Mouse (Mus musculus): ENCODE measurements around the gene Ltbp1.

The Ltbp1 gene

DNA sequence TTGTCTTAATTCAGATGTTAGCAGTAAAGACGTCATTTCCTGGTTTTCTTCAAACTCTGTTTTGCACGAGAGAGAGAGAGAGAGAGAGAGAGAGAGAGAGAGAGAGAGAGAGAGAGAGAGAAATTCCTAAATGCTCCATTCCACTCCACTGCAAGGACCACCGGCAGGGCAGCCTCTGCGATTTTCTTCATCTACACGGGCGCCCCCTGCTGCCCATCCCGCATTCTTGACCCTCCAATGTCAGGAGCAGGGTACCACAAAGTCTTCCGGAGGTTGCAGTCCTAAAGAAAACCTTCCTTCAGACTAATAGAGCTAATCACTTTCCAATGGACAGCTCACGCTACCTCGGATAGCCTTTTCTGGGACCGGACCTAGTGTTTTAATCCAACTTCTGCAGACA lies 548 bp upstream of the Ltbp1 start:
- DNase-seq (ENCODE audit: low read depth, low spot score) = peak; percentile 90

DNA sequence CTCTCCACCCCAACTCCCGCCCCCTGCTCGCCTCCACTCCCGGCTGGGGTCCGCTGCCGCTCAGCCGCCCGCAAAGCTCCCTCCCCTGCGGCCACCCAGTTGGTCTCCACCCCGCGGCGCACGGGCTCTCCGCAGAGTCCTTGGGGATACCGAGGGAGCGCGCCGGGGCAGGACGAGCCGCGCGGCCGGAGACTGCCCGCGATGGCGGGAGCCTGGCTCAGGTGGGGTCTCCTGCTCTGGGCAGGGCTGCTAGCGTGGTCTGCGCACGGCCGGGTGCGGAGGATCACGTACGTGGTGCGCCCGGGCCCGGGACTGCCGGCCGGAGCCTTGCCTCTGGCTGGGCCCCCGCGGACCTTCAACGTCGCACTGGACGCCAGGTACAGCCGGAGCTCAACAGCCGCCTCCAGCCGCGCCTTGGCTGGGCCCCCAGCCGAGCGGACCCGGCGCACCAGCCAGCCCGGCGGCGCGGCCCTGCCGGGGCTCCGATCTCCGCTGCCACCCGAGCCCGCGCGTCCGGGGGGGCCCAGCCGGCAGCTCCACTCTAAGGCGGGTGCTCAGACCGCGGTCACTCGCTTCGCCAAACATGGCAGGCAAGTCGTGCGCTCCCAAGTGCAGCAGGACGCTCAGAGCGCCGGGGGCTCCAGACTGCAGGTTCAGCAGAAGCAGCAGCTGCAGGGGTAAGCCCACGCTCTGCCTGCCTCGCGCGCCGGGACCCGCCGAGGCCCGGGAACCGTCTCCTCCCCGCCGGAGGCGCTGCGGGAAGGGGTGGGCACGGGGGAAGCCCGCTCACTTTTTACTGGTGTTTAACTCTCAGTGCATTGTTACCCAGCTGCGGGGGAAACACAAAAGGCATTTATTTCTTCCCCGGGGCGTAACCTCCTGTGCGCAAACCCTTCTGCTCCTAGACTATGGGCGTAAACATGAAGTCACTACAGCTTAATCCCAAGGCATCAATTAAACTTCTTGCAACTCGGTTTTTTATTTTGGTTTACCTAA lies 615 bp downstream of the Ltbp1 start:
- peak; percentile 62 for DNase-seq (ENCODE audit: low read depth, low spot score)

DNA sequence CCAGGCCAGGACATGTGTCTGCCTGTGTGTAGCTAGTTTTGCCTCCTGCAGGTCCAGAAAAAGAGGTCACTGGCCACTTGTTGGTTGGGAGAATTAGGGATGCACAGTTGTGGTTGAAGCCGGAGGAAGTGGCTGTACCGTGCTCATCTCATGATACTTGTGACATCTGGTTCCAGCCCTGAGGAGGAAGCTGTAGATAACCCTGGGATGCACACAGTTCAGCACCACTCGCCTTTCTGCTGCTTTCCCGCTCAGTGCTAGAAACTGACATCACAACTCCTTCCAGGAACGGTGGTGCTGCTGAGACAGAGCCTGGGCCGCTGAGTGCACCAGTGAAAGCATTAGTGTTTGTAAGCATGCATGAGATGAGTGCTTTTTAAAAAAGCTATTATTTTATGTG lies 5.6 kb downstream of the Ltbp1 start:
- no peak for DNase-seq (ENCODE audit: low read depth, low spot score)

DNA sequence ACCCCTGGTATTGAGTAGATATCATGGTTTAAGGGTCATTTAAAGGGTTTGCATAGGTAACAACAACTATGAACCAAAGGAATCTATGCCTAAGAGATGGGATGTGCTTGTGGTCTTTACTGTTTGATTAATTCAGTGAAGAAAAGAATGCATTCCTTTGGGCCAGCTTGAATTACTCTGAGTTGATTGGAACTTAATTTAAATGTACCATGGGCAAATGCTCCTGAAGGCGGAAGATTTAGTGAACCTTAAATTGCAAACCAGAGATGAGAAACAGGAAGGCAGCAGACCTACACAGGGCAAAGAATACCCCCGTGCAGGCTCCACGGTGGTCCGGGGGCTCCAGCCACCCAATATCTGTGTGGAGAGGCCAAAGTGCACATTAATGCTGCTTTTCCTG lies 7.8 kb downstream of the Ltbp1 start:
- no peak for DNase-seq (ENCODE audit: low read depth, low spot score)

DNA sequence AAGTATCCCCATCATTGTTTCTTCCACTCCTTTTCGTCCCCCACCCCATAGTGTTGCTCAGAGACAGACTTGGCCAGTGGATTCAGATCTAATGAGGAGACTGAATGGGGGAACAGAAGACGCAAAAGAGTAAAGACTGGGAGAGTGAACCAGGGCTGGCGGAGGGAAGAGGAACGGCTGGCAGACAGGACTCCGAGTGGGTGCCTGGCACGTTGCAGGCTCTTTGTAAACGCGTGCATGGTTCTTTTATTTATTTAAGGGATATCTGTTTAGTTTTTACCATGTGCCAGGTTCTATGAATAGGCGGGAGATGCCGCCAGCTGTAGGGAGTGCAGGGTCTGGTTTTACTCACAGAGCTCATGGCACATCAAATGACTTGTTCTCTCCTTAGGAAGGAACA lies 8.5 kb downstream of the Ltbp1 start:
- no peak for DNase-seq (ENCODE audit: low read depth, low spot score)

DNA sequence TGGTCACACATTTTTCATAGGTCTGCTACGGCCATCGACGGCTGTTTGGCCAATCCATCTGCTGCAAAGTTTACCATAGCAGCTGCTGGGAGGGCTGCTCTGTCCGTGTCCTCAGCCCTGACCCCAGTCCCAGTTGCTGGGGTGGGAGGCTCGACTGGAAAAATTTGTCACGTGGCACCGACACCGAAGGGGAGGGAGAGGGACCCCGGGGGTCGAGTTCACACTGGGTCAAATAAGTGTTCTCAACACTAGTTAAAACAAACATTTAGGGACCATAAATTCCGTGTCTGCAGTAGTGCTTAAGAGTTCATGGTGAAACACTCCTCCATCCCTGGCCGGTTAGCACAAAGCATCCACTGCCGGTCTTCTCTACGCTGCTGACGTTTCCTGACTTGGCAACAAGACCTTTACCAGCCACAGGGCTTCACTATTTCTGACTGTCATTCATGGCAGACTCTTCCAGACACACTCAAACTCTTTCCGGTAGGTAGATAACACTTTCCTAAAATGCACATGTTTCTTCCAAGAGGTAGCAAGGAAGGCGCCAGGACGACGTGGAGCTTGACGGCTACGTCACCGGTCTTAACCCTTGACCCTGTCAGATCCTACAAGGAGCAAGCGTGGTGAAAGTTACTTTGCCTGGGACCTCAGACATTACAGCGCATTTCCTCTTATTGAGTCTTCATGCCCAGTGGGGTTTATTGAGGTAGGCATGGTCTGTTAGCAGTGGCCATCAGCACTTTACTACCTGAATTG lies 9.4 kb downstream of the Ltbp1 start:
- no peak for DNase-seq (ENCODE audit: low read depth, low spot score)

DNA sequence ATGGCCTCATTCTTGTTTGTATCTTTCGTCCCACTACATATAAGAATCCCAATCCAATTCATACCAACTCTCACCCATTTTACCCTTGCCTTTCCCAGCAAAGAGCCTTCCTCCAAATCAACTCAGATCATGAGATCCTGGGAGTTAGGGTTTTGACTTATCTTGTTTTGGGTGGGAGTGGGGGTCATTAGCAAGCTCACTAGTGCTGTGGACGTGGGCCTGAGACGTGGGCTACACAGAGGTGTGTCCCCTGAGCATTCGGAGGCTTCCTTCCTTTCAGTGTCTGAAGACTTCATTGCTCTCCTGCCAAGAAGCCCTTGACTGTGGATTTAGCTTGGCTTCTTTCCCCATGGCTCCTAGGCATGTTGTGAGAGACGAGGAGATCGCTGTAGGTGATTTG lies 10.2 kb downstream of the Ltbp1 start:
- no peak for DNase-seq (ENCODE audit: low read depth, low spot score)

DNA sequence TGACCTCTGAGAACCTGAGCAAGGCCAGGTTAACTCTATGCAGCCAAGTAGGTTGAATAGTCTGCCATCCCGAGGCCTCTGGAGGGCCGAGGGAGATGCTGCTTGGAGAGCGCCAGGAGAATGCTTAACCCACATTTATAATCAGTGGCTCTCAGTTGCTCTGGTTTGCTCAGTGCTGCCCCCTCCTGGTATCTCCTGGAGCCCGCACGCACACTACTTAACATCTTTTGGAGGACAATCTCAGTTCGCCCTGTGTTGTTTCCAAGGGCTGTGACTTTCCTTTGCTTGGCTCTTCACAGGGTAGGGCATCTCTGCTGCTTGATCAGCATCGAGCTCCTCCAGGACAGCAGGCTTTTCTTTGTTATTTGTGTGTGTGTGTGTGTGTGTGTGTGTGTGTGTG lies 12.1 kb downstream of the Ltbp1 start:
- no peak for DNase-seq (ENCODE audit: low read depth, low spot score)

DNA sequence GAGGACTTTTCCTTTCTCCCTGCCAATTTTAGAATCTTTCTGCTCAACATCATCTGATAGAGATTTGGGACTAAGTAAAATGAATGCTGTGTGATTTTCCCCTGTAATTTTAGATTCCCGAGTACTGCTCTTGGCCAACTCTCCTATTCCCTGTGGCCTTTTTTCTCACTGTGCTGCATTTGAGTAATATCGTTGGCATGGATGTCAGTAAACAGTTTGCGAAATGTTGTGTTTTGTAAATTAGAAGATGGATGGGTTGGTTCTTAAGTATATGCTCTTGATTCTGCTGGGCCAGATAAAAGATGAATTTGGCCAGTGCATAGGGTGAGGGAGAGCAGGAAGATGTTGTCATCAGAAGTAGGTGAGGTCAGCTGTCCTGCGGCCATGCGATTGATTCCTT lies 12.8 kb downstream of the Ltbp1 start:
- no peak for DNase-seq (ENCODE audit: low read depth, low spot score)

DNA sequence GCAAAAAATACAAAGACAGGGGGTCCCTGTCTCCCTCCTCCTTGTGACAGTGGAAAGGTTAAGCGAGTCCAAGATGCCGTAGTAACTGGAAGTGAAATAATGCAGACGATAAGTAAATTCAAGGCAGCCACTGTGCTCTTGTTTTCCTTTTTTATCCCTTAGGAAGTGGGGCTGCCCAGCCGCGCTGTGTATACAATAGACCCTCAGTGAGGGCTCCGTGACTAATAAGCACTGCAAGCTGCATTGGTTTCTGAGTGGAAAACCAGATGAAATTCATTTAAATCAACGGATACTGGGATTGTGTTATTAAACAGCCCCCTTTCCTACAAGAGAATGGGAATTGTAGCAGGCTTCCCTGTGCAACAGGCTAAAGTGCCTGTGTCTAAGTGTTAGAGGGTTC lies 14.7 kb downstream of the Ltbp1 start:
- no peak for DNase-seq (ENCODE audit: low read depth, low spot score)

DNA sequence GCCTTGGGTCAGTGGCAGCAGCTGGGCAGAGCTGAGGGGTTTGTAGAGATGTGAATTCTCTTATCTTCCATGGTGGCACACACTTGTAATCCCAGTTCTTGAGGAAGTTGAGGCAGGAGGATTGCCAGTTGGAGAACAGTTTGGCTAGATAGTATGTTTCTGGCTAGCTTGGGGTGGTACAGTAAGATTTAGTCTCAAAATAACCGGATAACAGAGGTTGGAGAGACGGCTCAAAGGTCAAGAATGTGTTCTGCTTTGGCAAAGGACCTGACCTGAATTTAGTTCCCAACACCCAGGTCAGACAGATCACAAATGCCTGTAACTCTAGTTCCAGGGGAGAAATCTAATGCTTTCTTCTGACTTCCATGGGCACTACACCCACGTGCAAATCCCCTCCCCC lies 15.3 kb downstream of the Ltbp1 start:
- DNase-seq (ENCODE audit: low read depth, low spot score) = no peak

DNA sequence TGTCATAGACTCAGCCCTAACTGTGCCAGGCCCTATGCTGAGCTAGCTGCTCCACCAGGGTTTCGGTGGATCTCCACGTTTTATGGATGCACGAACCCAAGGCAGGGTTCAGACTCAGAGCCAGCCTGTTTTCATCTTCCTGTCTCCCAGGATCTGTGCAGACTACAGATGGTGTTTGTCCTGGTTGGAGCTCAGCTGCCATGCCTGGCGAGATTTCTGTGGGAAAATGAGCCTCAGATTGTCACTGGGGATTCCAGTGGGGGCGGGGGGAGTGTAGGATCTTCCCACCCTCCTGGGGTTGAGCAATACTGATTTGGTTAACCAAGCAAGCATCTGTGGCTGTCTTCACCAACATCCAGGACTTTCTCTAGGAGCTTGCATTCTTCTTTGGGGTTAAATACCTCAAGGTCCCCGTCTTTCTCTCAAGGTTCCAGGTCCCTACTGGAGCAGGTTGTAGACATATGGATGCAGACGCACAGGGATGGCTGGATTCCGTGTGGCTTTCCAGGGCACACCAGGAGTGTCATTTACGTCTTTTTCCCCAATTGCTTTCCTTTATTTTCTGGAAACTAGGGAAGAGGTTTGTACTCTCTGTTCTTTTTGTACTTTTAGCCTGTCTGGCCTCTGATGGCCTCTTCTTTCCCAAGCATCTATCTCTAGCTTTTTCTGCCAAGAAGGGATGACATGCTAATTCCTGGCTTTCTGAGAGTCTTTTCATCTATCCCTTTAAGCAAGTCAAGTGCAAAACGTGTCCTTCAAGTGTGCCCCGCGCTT lies 22.2 kb downstream of the Ltbp1 start:
- no peak for DNase-seq (ENCODE audit: low read depth, low spot score)

DNA sequence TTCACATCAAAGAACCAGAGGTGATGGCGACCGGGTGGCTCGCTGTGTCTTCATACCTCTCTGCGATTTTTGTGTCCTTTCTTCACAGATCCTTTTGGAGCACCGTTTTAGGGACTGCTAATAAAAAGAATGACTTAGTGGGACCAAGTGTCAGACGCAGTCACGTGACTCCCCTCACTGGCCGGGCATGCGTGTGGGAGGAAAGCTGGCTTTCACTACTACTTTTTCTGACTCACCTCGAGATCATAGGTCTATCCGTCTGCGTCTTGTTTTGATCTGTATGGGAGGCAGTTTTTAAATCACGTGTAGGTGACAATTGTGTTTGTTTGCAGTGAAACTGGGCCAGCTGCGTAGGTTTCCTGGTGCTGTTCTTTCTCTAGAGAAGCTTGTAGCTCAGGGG lies 28.0 kb downstream of the Ltbp1 start:
- DNase-seq (ENCODE audit: low read depth, low spot score) = no peak

DNA sequence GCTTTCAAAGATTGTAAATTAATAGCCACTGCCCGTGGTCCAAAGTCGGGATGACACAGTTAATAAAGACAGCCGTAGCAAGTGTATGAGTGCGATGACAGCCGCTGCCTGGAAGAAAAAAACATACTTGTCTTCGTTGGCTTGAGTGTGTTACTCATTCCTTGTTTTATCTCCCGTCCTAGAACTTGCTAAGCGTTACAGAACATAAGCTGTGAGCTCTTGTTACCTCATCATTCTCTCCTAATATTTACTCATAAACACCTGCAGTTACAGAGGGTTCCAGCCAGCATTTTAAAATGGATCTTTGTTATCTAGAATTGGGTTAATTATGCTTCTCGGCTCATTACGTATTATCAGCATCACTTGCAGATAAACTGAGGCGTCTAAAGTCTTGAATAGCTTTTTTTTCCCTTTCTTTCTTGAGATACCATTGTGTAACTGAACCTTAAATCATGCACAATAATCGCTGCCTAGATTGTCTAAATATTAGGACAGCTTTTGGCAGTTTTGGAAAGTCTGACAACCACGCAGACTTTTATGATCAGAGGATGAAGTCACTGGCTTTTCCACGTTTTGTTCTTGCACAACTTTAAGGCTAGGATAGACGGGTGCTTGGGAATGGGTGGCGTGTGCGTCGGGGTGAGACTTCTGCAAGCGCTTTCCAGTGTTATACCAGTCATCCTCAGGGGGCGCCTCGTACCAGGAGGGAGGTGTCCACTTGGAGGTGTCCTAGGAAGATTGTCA lies 28.7 kb downstream of the Ltbp1 start:
- no peak for DNase-seq (ENCODE audit: low read depth, low spot score)

DNA sequence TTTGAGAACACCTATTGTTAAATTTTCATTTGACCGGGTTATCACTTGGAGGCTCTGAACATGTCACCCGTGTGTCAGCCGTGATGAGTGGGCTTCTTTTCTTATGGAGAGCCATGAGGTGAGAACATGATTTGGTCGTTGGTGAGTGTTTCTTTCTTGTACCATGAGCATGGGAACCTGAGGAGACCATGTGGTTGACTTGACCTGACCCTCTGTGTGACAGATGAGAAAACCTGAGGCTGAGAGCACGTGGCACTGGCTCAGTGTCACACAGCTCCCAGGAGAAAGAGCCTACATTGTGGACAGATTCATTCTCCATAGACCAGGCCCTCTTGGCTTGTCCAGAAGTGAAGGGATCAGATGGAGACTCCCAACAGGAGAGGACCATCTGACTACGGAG lies 31.5 kb downstream of the Ltbp1 start:
- no peak for DNase-seq (ENCODE audit: low read depth, low spot score)

DNA sequence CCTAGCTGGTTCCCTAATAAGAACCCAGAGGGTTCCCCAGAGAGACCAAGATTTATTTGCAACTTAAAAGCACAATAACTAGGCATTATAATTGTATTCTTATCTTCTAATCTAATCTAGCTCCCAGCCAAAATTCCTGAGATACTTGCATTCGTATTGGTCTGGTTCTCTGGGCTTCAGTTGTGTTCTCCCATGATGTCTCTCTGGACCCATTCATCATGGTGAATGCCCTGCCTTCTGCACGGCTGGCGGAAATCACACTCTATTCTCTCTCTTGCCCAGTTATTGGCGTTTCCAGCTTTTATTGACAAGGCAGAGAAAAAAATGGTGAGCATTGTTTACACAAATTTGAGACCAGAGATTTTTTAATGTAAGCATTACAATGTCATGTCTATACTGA lies 33.6 kb downstream of the Ltbp1 start:
- DNase-seq (ENCODE audit: low read depth, low spot score) = no peak

DNA sequence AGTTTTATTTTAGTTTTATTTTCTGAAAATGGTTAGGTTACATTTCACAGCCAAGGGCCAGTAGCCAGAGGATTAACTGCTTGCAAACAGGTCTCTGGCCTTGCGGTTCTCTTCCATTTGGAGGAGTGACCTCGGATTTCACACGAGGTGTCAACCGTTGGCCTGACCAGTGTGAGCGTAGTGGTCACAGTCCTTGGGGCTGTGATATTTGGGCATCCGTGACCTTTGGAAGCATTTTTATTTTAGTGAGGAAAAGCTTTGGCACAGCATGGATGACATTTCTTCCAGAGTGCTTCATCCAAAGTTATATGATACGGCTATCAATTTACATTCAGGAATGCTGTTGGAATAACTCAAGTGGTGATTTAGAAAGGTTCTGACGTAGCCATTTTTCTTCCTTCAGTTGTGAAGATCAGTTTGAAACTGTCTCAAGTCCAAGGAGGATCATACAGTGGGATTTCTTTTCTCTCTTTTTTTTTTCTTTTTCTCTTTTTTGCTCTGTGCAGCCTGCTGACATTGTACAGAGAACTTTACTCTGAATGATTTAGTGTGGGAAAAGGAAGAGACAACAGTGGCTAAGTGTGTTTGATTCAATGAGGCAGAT lies 44.1 kb downstream of the Ltbp1 start:
- no peak for DNase-seq (ENCODE audit: low read depth, low spot score)

DNA sequence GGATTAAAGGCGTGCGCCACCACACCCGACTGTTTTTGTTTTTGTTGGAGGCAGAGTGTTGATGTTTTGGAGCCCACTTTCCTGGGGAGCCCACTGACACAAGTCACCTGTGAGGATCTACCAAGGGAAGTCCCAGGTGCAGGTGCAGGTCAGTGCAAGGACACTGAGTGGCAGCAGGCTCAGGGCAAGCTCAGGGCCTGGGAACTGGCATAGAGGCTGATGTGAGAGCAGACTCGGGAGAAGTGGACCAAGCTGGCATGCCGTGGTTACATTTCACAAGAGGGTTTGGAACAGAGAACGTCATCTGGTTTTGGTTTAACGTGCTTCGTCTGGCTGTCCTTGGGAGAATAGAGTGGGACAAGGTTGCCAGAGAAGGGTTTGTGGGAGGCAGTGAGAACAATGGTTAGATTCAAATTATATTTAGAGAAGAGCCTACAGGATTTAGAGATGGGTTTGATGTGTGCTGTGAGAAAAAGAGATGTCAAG lies 46.1 kb downstream of the Ltbp1 start:
- no peak for DNase-seq (ENCODE audit: low read depth, low spot score)

DNA sequence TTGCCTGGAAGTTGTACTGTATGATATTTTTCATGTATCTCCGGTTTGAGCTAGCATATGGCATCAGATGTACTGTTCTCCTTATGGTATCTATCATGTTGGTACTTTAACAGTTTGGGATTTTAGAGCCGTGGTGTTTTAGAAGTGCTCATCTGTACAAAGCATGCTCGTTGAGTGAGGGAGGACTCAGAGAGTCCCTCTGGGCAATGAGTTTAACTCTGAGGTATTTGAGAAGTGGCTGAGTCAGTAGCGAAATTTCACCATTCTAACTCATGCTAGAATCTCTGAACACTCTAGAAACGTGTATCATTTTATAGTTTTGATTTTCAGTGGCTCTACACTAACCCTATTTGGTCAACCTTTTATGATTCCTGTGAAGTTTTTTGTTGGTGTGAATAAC lies 49.9 kb downstream of the Ltbp1 start:
- DNase-seq (ENCODE audit: low read depth, low spot score) = no peak

DNA sequence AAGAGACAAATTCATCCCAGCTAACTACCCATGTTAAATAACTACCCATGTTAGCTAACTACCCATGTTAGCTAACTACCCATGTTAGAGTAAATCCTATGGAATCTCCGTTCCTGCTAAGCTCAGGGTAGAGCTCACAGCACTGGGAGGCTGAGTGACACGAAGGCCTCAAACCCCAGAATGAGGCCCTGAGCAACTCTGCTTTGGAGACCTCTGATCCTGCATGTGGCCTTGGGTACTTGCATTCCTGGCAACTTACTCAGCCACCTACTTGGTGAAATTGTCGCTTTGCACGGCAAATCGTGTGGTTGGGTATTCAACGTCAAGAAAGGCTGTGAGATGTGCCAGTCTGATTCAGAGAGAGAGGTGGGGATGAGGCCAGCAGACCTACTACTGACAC lies 50.6 kb downstream of the Ltbp1 start:
- DNase-seq (ENCODE audit: low read depth, low spot score) = no peak

DNA sequence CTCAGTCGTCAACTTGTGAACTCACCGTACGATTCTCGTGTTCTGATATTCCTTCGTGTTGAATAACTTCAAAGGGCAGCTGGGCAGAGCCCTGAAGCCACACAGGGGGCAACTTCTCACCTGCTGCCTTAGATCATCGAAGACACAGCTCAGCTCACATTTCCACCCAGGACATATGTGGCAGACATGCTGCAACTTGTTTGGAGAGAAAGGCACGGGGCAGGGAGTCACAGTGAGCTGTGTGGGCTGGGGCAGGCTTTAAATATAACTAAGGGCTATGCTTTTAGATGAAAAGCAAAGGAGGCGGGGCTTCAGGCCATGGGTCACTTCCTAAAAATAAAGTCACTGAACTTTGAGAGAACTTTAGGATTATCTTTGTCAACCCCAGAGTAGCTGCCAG lies 51.3 kb downstream of the Ltbp1 start:
- DNase-seq (ENCODE audit: low read depth, low spot score) = no peak
